Mouse (Mus musculus) heart, postnatal 0 days (tissue): Measurements from ENCODE around the gene Pla2g12b.

Experiments
- CTCF ChIP-seq: IDR thresholded peaks from 2 replicates; pipeline ENCODE4 v1.5.1; 2016; ENCODE audit warnings: antibody characterized with exemption, control low read depth, low read depth
- EP300 ChIP-seq: IDR thresholded peaks from 2 replicates; pipeline ENCODE4 v1.6.1; 2016; ENCODE audit warnings: antibody characterized with exemption, low read depth

DNA sequence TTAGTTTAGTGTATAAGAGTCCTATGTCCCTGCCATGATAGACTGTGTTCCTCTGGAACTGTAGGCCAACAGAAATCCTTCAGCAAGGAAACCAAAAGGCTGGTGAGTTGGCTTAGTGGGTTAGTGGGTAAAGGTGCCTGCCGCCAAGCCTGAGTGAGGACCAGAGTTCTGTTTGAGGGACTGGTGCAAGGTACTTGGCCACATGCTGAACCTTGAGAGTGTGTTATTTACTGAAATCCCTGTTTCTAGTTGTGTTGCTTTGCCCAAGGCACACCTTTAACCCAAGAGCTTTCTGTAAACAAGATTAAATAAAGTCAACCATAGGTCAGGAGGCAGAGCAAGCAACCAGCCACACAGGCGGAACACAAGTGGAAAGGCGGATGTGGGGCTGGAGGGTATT, 62.1 kb downstream of the Pla2g12b start:
- TF ChIP-seq EP300: no peak
- TF ChIP-seq CTCF: no peak
